Mouse (Mus musculus) inflammation-experienced regulatory T-cells, adult 6 months (primary cell): ENCODE measurements around the gene Vmn1r10. TPM values are rescaled to one million over a fixed set of nuclear protein-coding genes. Genes with fewer than 3 reads are reported as not detected.

Source experiments
- ATAC-seq: one replicate; pipeline ENCODE4 v1.8.0; 2017
- polyA plus RNA-seq, 3 experiments: library from polyadenylated mRNA; unstranded; fragments of 100-300 nt; shearing (Covaris generic); gene quantifications; one replicate each; pipeline ENCODE4 v1.2.1; 2017

Vmn1r10 gene
- not detected for polyA plus RNA-seq

- ATAC-seq = no peak
Measured at GRCm38 (mm10) chr6:57109154-57109553, at the start of gene Vmn1r10. Vmn1r10 (plus strand) TSS chr6:57109454.

- no peak for ATAC-seq
Measured at GRCm38 (mm10) chr6:57063730-57064129, 45.5 kb upstream of the Vmn1r10 start.

DNA sequence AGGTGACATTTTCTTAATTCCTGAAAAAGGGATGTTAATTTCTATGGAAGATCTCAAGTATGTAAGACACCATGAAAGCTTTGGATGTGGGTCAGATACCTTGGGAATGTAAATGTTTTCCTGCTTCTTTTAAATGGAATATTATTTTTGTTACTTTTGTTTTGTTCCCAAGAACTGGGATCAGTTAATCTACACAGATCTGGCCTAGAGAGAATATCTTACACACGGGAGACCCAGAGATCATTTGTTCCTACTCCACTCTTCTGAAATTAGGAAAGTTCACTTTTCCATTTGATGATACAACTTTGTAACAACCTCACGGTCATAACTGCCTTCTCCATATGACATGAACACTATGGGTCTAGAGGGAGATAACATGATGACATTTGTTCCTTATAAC is 42.8 kb upstream of the Vmn1r10 start, which contains the start of gene Vmn1r9:
TSS of gene Vmn1r9 (plus strand) at position 301 of the 400 bp plus-strand sequence.
- ATAC-seq = no peak

GRCm38 (mm10) chr6:57106358-57106757 is 2.9 kb upstream of the Vmn1r10 start:
- no peak for ATAC-seq

DNA sequence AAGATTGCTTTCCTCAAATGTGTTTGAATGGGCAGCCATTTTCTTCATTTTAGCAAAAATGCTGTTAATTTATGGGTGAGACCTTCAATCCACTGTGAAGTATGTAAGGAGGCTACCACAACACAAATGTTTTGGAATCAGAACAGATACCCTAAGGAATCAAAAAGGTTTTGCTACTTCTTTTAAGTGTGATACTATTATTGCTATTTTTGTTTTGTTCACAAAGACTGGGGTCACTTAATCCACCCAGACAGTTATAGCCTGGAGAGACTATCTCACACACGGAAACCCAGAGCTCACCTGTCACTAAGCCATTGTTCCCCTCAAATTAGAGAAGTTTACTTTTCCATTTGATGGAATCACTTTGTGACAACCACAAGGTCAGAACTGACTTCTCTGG is 23.9 kb downstream of the Vmn1r10 start, which contains the start of gene Vmn1r11:
TSS of gene Vmn1r11 (plus strand) at position 301 of the 400 bp plus-strand sequence.
- no peak for ATAC-seq

GRCm38 (mm10) chr6:57156619-57157018 is 47.4 kb downstream of the Vmn1r10 start, which contains the start of gene Vmn1r12:
Vmn1r12 (plus strand) TSS chr6:57156919.
- ATAC-seq = no peak

Other genes starting within 250 kb of the Vmn1r10 start
- gene Nt5c3, start 185.5 kb upstream of the Vmn1r10 start, polyA plus RNA-seq = 10 to 100 TPM; 55.7 to 77.7 (median 57.7) TPM
- not detected for gene Vmn1r4, start 185.4 kb upstream of the Vmn1r10 start, polyA plus RNA-seq
- not detected for gene Vmn1r5, start 139.2 kb upstream of the Vmn1r10 start, polyA plus RNA-seq
- not detected for gene Vmn1r6, start 112.2 kb upstream of the Vmn1r10 start, polyA plus RNA-seq
- gene Vmn1r7, start 84.1 kb upstream of the Vmn1r10 start, polyA plus RNA-seq = not detected
- gene Vmn1r8, start 77.2 kb upstream of the Vmn1r10 start, polyA plus RNA-seq = not detected
- gene Vmn1r9, start 42.7 kb upstream of the Vmn1r10 start, polyA plus RNA-seq = not detected
- gene Vmn1r11, start 24.0 kb downstream of the Vmn1r10 start, polyA plus RNA-seq = not detected
- gene Vmn1r12, start 47.5 kb downstream of the Vmn1r10 start, polyA plus RNA-seq = not detected
- gene Vmn1r13, start 93.8 kb downstream of the Vmn1r10 start, polyA plus RNA-seq = 1 to 10 TPM in 1 of 3 experiments, under 1 TPM in 1, not detected in 1; 0.55 to 1.5 TPM
- gene Vmn1r14, start 122.2 kb downstream of the Vmn1r10 start, polyA plus RNA-seq = under 1 TPM in 1 of 3 experiments, not detected in 2; 0.08 TPM
- under 1 TPM in 1 of 3 experiments, not detected in 2; 0.21 TPM for gene Vmn1r15, start 148.5 kb downstream of the Vmn1r10 start, polyA plus RNA-seq
- gene Vmn1r16, start 220.0 kb downstream of the Vmn1r10 start, polyA plus RNA-seq = not detected